Mouse (Mus musculus) cerebellum, adult 2 months (tissue): Measurements from ENCODE around the gene Ifna1. TPM values are rescaled to one million over a fixed set of nuclear protein-coding genes. Genes with fewer than 3 reads are reported as not detected.

Source experiments
- DNase-seq, 2 experiments: peaks; one replicate each; pipeline ENCODE4 v3.0.0; 2021
- H3K27ac ChIP-seq: fragments of 200-500 bp; 2 replicates; pipeline ENCODE4 v1.5.1; 2012; ENCODE audit warnings: low read length, control low read depth, inconsistent platforms; ENCODE audit not compliant: insufficient read depth
- H3K27me3 ChIP-seq: fragments of 200-500 bp; 2 replicates; pipeline ENCODE4 v1.6.1; 2012; ENCODE audit warnings: inconsistent platforms, mild to moderate bottlenecking, low read length, moderate library complexity; ENCODE audit not compliant: control insufficient read depth, insufficient read depth
- H3K4me1 ChIP-seq: fragments of 200-500 bp; 2 replicates; pipeline ENCODE4 v1.6.1; 2011; ENCODE audit warnings: low read length; ENCODE audit not compliant: control insufficient read depth, insufficient read depth
- H3K4me3 ChIP-seq: fragments of 200-500 bp; replicated peaks from 2 replicates; pipeline ENCODE3; 2011; ENCODE audit warnings: mild to moderate bottlenecking, low read depth, low read length, control low read depth; ENCODE audit not compliant: insufficient read depth
- CTCF ChIP-seq: fragments of 200-500 bp; IDR thresholded peaks from 2 replicates; pipeline ENCODE4 v1.5.1; 2011; ENCODE audit warnings: low read depth, mild to moderate bottlenecking, control low read depth, low read length, moderate library complexity, borderline replicate concordance; ENCODE audit not compliant: insufficient read depth
- POLR2A ChIP-seq: fragments of 200-500 bp; IDR thresholded peaks from 2 replicates; pipeline ENCODE4 v1.6.1; 2011; ENCODE audit warnings: low read length, control low read depth, borderline replicate concordance; ENCODE audit not compliant: insufficient read depth
- WGBS: fragments of 180-500 bp; shearing (Covaris S2); methylation state at CpG from one replicate; pipeline ENCODE4 v1.1.7; 2018; 5-methylcytosine and 5-hydroxymethylcytosine counted together
- polyA plus RNA-seq: library from polyadenylated mRNA; depleted of rRNA; stranded (reverse); fragments of >200 nt; gene quantifications from 2 replicates; pipeline ENCODE4 v1.2.3, GENCODE M21; 2012

The Ifna1 gene
- polyA plus RNA-seq, 1 experiment: not detected

DNA sequence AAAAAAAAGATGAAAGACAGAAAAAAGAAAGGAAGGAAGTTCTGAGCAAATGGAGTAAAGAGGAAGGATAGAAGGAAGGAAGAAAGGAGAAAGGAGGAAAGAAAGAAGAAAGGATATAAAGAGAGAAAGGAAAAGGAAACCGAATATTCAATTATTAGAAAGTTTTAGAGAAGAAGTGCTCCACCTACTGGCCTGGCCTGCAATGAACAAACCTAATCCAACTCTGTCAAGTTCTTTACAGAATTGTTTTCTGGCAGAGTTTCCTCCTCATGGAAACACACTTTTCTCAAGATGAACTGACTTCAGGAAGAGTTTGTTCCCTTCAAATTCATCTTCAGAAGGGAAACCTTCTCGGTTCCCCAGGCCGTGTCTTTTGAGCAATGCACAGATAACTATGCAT, 11.1 kb upstream of the Ifna1 start:
- H3K27me3 ChIP-seq: no peaks in the 10 kb centered on the region
- H3K4me1 ChIP-seq: no peaks in the 10 kb centered on the region
- no peak for DNase-seq
- WGBS: 27% methylated on average over 3 of the region's 3 CpGs
- TF ChIP-seq CTCF (no peak), POLR2A (no peak)
- H3K27ac ChIP-seq: no peak overlapping the region
- no peak overlapping the region for H3K4me3 ChIP-seq

DNA sequence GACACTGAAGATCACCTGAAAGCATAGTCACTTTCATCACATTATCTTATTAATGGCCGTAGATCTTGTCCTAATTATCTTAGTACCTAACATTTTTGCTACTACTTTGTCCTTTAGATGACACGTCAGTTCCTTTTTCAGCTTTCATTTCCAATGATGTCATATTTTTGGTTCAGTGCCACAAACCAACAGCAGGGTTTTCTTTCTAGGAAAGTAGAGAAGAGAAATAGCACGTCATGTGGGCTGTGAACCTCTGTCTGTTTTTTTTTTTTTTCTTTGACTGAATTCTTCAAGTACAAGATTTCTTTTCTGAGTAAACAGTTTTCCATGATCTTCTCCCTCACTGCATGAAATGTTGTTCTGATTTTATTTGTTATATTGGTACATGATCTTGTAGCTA, 9.8 kb upstream of the Ifna1 start:
- H3K4me1 ChIP-seq: no peaks in the 10 kb centered on the region
- no peak for DNase-seq
- no peaks in the 10 kb centered on the region for H3K27me3 ChIP-seq
- no peak overlapping the region for H3K4me3 ChIP-seq
- no peak for TF ChIP-seq CTCF
- no peak for TF ChIP-seq POLR2A
- WGBS: 48% methylated on average over 3 of the region's 3 CpGs
- no peak overlapping the region for H3K27ac ChIP-seq

DNA sequence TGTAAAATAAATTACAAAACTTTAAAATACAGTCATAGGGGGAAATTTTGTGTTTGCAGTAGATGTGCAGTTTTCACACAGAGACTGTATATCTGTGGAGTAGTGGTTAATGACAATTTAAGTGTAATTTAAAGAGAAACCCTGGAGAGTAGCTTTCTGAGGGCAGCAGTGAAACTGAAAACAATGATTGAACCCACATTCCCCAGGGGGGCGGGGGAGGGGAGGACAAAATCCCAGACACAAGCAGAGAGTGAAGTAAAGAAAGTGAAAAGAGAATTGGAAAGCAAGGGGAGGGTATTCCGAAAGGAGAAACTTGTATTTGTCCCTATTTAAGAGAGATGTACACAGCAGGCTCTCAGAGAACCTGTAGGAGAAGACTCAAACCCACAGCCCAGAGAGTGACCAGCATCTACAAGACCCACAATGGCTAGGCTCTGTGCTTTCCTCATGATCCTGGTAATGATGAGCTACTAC, 8.4 kb upstream of the Ifna1 start, which contains the start of gene Ifna4:
Ifna4 (plus strand) TSS at position 424 of the 474 bp plus-strand sequence.
- H3K27me3 ChIP-seq: no peaks in the 10 kb centered on the region
- no peaks in the 10 kb centered on the region for H3K4me1 ChIP-seq
- no peak within 1 kb of the TSS for H3K4me3 ChIP-seq
- DNase-seq: no peak
- WGBS: 37% methylated on average over 2 of the region's 2 CpGs
- TF ChIP-seq CTCF: no peak
- TF ChIP-seq POLR2A: no peak
- no peak within 1 kb of the TSS for H3K27ac ChIP-seq

DNA sequence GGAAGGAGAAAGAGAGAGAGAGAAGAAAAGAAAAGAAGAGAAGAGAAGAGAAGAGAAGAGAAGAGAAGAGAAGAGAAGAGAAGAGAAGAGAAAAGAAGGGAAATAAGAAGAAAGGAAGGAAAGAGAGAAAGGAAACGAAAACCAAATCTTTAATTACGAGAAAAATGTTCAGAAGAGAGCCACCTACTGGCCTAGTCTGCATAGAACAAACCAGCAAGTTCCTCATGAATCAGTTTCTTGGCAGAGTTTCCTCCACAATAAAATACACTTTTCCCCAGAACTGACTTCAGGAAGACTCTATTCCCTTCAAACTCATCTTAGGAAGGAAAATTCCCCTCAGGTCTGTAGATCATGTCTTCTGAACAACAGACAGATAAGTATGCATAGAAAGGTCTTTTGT, 4.6 kb upstream of the Ifna1 start:
- DNase-seq: no peak
- H3K27ac ChIP-seq: no peak overlapping the region
- WGBS: 47% methylated on average over 2 of the region's 2 CpGs
- no peaks in the 10 kb centered on the region for H3K4me1 ChIP-seq
- H3K4me3 ChIP-seq: no peak overlapping the region
- TF ChIP-seq POLR2A (no peak), CTCF (no peak)
- H3K27me3 ChIP-seq: no peaks in the 10 kb centered on the region

DNA sequence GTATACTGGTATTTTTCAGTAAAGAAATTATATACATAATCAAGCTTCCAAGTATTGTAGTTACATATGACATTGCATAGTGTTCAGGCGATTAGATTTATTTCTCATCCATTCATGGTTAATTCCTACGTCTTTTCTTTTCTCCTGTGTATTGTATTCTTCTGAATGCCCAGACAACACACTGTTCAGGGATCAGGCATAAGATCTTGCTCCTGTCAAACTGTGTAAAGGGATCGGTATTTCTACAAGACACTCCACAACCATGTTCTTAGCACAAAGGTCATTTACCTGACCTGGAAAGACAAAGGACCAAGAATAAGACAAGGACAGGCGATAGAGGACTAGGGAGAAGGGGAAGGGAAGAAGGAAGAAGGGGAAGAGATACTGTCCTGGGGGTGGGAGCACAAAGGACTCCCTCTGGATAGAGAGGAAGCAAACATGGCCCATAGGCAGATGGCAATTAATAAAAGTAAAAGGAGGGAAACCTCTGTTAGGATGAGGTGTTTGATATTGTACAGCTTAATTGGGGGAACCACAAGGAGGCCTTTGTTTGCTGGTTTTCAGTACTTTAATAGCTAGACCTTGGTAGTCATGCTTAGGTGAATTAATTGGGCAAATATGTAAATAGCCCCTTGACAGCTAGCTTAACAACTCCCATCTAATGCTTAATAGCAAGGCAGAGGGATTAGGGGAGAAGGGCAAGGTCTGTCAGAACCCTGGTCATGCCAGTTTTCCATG, 1.3 kb downstream of the Ifna1 start:
- DNase-seq: no peak
- Histone ChIP-seq H3K4me3 (no peak overlapping the region), H3K27me3 (no peaks in the 10 kb centered on the region), H3K27ac (no peak overlapping the region), H3K4me1 (no peaks in the 10 kb centered on the region)
- 40% methylated on average over 4 of the region's 4 CpGs for WGBS
- TF ChIP-seq CTCF (no peak), POLR2A (no peak)

DNA sequence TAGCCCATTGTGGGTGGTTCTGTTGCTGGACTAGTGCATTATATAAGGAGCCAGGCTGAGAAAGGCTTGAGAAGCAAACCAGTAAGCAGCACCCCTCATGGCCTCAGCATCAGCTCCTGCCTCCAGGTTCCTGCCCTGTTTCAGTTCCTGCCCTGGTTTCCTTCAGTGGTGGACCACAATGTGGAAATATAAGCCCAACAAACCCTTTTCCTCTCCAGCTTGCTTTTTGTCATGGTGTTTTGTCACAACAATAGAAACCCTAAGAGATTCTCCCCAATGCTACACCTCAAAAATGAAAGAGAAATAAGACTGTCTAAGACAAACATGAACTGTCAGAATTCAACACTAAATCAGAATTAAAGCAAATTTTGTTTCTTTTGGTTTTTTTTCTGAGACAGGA, 9.3 kb downstream of the Ifna1 start:
- Histone ChIP-seq H3K4me1 (no peaks in the 10 kb centered on the region), H3K4me3 (no peak overlapping the region), H3K27ac (no peak overlapping the region), H3K27me3 (no peaks in the 10 kb centered on the region; the same call in 1 of the 2 replicates)
- no peak for DNase-seq
- no peak for TF ChIP-seq POLR2A
- TF ChIP-seq CTCF: no peak

DNA sequence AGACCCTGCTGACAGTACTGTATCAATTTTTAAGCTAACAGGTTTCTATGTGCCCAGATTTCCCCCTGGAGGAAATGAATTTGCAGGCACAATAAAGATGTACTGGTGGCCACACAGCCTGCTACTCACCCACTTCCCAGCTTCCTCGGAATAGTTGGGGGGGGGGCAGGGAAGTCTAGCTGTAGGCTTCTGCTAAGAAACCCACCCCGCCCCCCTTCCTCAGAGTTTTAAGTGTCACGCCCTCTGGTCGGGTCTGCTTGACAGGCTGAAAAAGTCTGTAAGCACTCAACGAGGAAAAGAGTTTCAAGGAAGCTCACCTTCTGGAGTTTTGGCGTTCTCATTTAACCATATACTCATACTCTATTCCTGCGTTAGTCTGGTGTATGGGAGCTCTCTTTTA, 13.4 kb downstream of the Ifna1 start:
- WGBS: 13% methylated on average over 7 of the region's 7 CpGs
- no peaks in the 10 kb centered on the region; the same call in 1 of the 2 replicates for H3K27me3 ChIP-seq
- H3K4me3 ChIP-seq: no peak overlapping the region
- no peak overlapping the region for H3K27ac ChIP-seq
- TF ChIP-seq CTCF (no peak), POLR2A (no peak)
- DNase-seq: no peak
- no peaks in the 10 kb centered on the region for H3K4me1 ChIP-seq

DNA sequence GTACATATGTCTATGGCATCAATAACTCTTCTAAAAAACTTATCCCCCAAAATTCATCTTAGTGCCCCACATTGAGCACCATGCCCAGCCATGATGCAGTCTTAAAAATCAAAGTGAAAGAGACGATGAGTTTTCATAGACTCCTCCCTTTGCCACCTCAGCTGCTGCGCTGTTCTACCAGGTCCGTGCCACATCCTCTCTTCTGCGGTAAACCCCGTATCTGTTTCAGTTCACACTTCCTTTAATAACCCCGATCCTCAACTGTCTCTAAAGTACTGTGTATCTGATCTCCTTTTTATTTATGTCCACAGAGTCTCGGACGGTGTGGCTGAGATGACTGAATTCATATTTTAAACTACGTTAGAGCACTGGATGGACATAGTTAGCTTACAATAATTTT, 14.7 kb downstream of the Ifna1 start:
- H3K4me1 ChIP-seq: no peaks in the 10 kb centered on the region
- H3K4me3 ChIP-seq: no peak overlapping the region
- no peaks in the 10 kb centered on the region; the same call in 1 of the 2 replicates for H3K27me3 ChIP-seq
- H3K27ac ChIP-seq: no peak overlapping the region
- no peak for DNase-seq
- WGBS: 82% methylated on average over 9 of the region's 9 CpGs
- TF ChIP-seq POLR2A: no peak
- no peak for TF ChIP-seq CTCF
